Mouse (Mus musculus): ENCODE data around the gene Scarb1. TPM values are rescaled to one million over a fixed set of nuclear protein-coding genes. Genes with fewer than 3 reads are reported as not detected.

The Scarb1 gene
- polyA plus RNA-seq, 1 experiment from 2014 or later, result 87.1 TPM

GRCm38 (mm10) chr5:125240124-125240781, 100.6 kb downstream of the Scarb1 start:
- no peaks in the 10 kb centered on the region for H3K9me3 ChIP-seq (replicated peaks)
- H3K4me1 ChIP-seq, result 0 out of 2 replicates have a peak, but pooled peaks cover 3% of the 10 kb centered on the region
- H3K4me2 ChIP-seq, result no peak overlapping the region
- no peak overlapping the region for H3K27ac ChIP-seq
- WGBS (ENCODE audit: insufficient replicate concordance), result 13% methylated on average over 6 of the region's 6 CpGs
- peaks cover 27% of the 10 kb centered on the region for H3K27me3 ChIP-seq (replicated peaks)
- no peak overlapping the region for H3K9ac ChIP-seq
- no peak overlapping the region for H3K4me3 ChIP-seq
- ATAC-seq, result no peak
- no peaks in the 10 kb centered on the region for H3K36me3 ChIP-seq

- WGBS (ENCODE audit: insufficient replicate concordance), result 72% methylated on average over 6 of the region's 6 CpGs
- Histone ChIP-seq H3K27me3 (replicated peaks) (peaks cover 9% of the 10 kb centered on the region; the same call in 1 of the 2 replicates), H3K9ac (no peak overlapping the region), H3K27ac (no peak overlapping the region), H3K4me2 (no peak overlapping the region), H3K4me1 (peaks cover 15% of the 10 kb centered on the region), H3K9me3 (replicated peaks) (no peaks in the 10 kb centered on the region), H3K4me3 (no peak overlapping the region), H3K36me3 (no peaks in the 10 kb centered on the region)
- ATAC-seq, result no peak
Observed at GRCm38 (mm10) chr5:125235874-125236273, 105.0 kb downstream of the Scarb1 start.

- peaks cover 15% of the 10 kb centered on the region for H3K4me1 ChIP-seq
- no peak for ATAC-seq
- no peaks in the 10 kb centered on the region for H3K9me3 ChIP-seq (replicated peaks)
- no peak overlapping the region for H3K4me2 ChIP-seq
- peaks cover 8% of the 10 kb centered on the region; the same call in 1 of the 2 replicates for H3K27me3 ChIP-seq (replicated peaks)
- H3K9ac ChIP-seq, result no peak overlapping the region
- H3K27ac ChIP-seq, result no peak overlapping the region
- H3K36me3 ChIP-seq, result no peaks in the 10 kb centered on the region
- H3K4me3 ChIP-seq, result no peak overlapping the region
- 75% methylated on average over 3 of the region's 3 CpGs for WGBS (ENCODE audit: insufficient replicate concordance)
Observed at GRCm38 (mm10) chr5:125235398-125235797, 105.5 kb downstream of the Scarb1 start.

GRCm38 (mm10) chr5:125234399-125234798, 106.5 kb downstream of the Scarb1 start:
- Histone ChIP-seq H3K4me1 (peaks cover 15% of the 10 kb centered on the region), H3K4me3 (no peak overlapping the region), H3K4me2 (no peak overlapping the region), H3K36me3 (no peaks in the 10 kb centered on the region), H3K9me3 (replicated peaks) (no peaks in the 10 kb centered on the region), H3K27me3 (replicated peaks) (no peaks in the 10 kb centered on the region; the same call in 1 of the 2 replicates), H3K27ac (no peak overlapping the region), H3K9ac (no peak overlapping the region)
- peak; percentile 73 for ATAC-seq
- WGBS (ENCODE audit: insufficient replicate concordance), result 7% methylated on average over 8 of the region's 8 CpGs

GRCm38 (mm10) chr5:125233478-125233877, 107.4 kb downstream of the Scarb1 start:
- H3K27me3 ChIP-seq (replicated peaks), result no peaks in the 10 kb centered on the region
- H3K4me1 ChIP-seq, result peaks cover 15% of the 10 kb centered on the region
- no peak for ATAC-seq
- H3K4me3 ChIP-seq, result no peak overlapping the region
- 75% methylated on average over 1 of the region's 1 CpGs for WGBS (ENCODE audit: insufficient replicate concordance)
- H3K9ac ChIP-seq, result no peak overlapping the region
- no peaks in the 10 kb centered on the region for H3K9me3 ChIP-seq (replicated peaks)
- H3K27ac ChIP-seq, result no peak overlapping the region
- no peaks in the 10 kb centered on the region for H3K36me3 ChIP-seq
- H3K4me2 ChIP-seq, result no peak overlapping the region

- Histone ChIP-seq H3K9me3 (replicated peaks) (no peaks in the 10 kb centered on the region; the same call in 1 of the 2 replicates), H3K9ac (no peak overlapping the region), H3K36me3 (no peaks in the 10 kb centered on the region), H3K4me3 (no peak overlapping the region), H3K4me1 (peaks cover 13% of the 10 kb centered on the region), H3K27me3 (replicated peaks) (no peaks in the 10 kb centered on the region), H3K4me2 (no peak overlapping the region), H3K27ac (no peak overlapping the region)
- 69% methylated on average over 7 of the region's 7 CpGs for WGBS (ENCODE audit: insufficient replicate concordance)
- ATAC-seq, result no peak
Observed at GRCm38 (mm10) chr5:125232443-125232979, 108.4 kb downstream of the Scarb1 start.

GRCm38 (mm10) chr5:125230463-125230862, 110.4 kb downstream of the Scarb1 start:
- Histone ChIP-seq H3K4me2 (no peak overlapping the region), H3K27ac (no peak overlapping the region), H3K36me3 (no peaks in the 10 kb centered on the region), H3K9ac (no peak overlapping the region), H3K9me3 (replicated peaks) (no peaks in the 10 kb centered on the region; the same call in 1 of the 2 replicates), H3K4me1 (peaks cover 12% of the 10 kb centered on the region), H3K4me3 (no peak overlapping the region), H3K27me3 (replicated peaks) (no peaks in the 10 kb centered on the region)
- WGBS (ENCODE audit: insufficient replicate concordance), result 71% methylated on average over 5 of the region's 5 CpGs
- ATAC-seq, result no peak

GRCm38 (mm10) chr5:125229097-125229496, 111.8 kb downstream of the Scarb1 start:
- peaks cover 1% of the 10 kb centered on the region for H3K4me1 ChIP-seq
- H3K4me3 ChIP-seq, result no peak overlapping the region
- no peaks in the 10 kb centered on the region for H3K36me3 ChIP-seq
- 55% methylated on average over 2 of the region's 2 CpGs for WGBS (ENCODE audit: insufficient replicate concordance)
- H3K27me3 ChIP-seq (replicated peaks), result no peaks in the 10 kb centered on the region
- no peak overlapping the region for H3K4me2 ChIP-seq
- no peak overlapping the region for H3K9ac ChIP-seq
- no peak for ATAC-seq
- H3K27ac ChIP-seq, result no peak overlapping the region
- H3K9me3 ChIP-seq (replicated peaks), result no peaks in the 10 kb centered on the region; the same call in 1 of the 2 replicates

- Histone ChIP-seq H3K4me1 (peaks cover 4% of the 10 kb centered on the region; the same call in 1 of the 2 replicates), H3K4me3 (no peak overlapping the region), H3K27ac (no peak overlapping the region), H3K9ac (no peak overlapping the region), H3K27me3 (replicated peaks) (no peaks in the 10 kb centered on the region), H3K36me3 (no peaks in the 10 kb centered on the region), H3K9me3 (replicated peaks) (no peaks in the 10 kb centered on the region; the same call in 1 of the 2 replicates), H3K4me2 (no peak overlapping the region)
- ATAC-seq, result no peak
- 87% methylated on average over 4 of the region's 4 CpGs for whole genome bisulfite sequencing (ENCODE audit: insufficient replicate concordance)
Observed at GRCm38 (mm10) chr5:125227699-125228098, 113.2 kb downstream of the Scarb1 start.

Other genes starting within 250 kb of the Scarb1 start
- 9.7 and 10.0 TPM in 2 replicates for gene Ncor2, start 161.9 kb downstream of the Scarb1 start, polyA plus RNA-seq (2016; fragmentation: Nextera tagmentation; extraction: Ambion mirVana)
- 0.38 and 0.66 TPM in 2 replicates for gene Gm10382, start 48.2 kb upstream of the Scarb1 start, polyA plus RNA-seq (2016; fragmentation: Nextera tagmentation; extraction: Ambion mirVana)
- gene Ubc, start 49.1 kb upstream of the Scarb1 start, polyA plus RNA-seq (2016; fragmentation: Nextera tagmentation; extraction: Ambion mirVana), result 657 and 673 TPM in 2 replicates
- 11.3 and 11.4 TPM in 2 replicates for gene Dhx37, start 93.0 kb upstream of the Scarb1 start, polyA plus RNA-seq (2016; fragmentation: Nextera tagmentation; extraction: Ambion mirVana)
- gene Bri3bp, start 100.5 kb upstream of the Scarb1 start, polyA plus RNA-seq (2016; fragmentation: Nextera tagmentation; extraction: Ambion mirVana), result 44.0 and 44.1 TPM in 2 replicates
- 24.7 and 25.1 TPM in 2 replicates for gene Aacs, start 134.7 kb upstream of the Scarb1 start, polyA plus RNA-seq (2016; fragmentation: Nextera tagmentation; extraction: Ambion mirVana)
- 0.02 and 0.08 TPM in 2 replicates for gene Tmem132b, start 190.7 kb upstream of the Scarb1 start, polyA plus RNA-seq (2016; fragmentation: Nextera tagmentation; extraction: Ambion mirVana)